In genomic region chr4:56070664-56071334, GRCm38 (mm10) we compare ENCODE assay signal across 9 mouse cellular contexts.
DNase-seq lines count a peak whose midpoint lies in the region; ATAC-seq and TF ChIP-seq lines count a peak whose summit lies in the region.
"Had no signal": no experiment of that assay in that cellular context is flagged by ENCODE, and none has a peak within 500 bp of the region (broad histone marks: within the 10 kb centered on the region; RNA-seq: fewer than 3 reads in every experiment).

No protein-coding gene starts in this region.

- no peak overlapping the region for H3K9ac ChIP-seq in midbrain, postnatal 0 days (replicated peaks; ENCODE audit: low read length, poor library complexity, severe bottlenecking)
- no peak overlapping the region for H3K9ac ChIP-seq in midbrain, embryonic 11.5 days (ENCODE audit: low read length)
- H3K9ac ChIP-seq in stomach, embryonic 16.5 days (ENCODE audit: low read length): no peak overlapping the region
- H3K9ac ChIP-seq: hindbrain, embryonic 15.5 days had no signal

- no peak overlapping the region for H3K27ac ChIP-seq in midbrain, postnatal 0 days (ENCODE audit: low read depth, low read length)
- no peak overlapping the region for H3K27ac ChIP-seq in midbrain, embryonic 11.5 days (ENCODE audit: low read depth, low read length)
- H3K27ac ChIP-seq in stomach, embryonic 16.5 days (ENCODE audit: low read length): peak overlapping the region; percentile 68; the same call in 1 of the 2 replicates
- H3K27ac ChIP-seq: hindbrain, embryonic 15.5 days had no signal

- H3K27me3 ChIP-seq in midbrain, postnatal 0 days (ENCODE audit: insufficient read depth, low read length): no peaks in the 10 kb centered on the region
- no peaks in the 10 kb centered on the region for H3K27me3 ChIP-seq in midbrain, embryonic 11.5 days (ENCODE audit: control insufficient read depth, insufficient read depth, low read length)
- no peaks in the 10 kb centered on the region for H3K27me3 ChIP-seq in stomach, embryonic 16.5 days (ENCODE audit: control insufficient read depth, insufficient read depth, low read length)
- H3K27me3 ChIP-seq: hindbrain, embryonic 15.5 days had no signal

- no peak overlapping the region for H3K4me3 ChIP-seq in midbrain, postnatal 0 days (ENCODE audit: low read depth, low read length)
- H3K4me3 ChIP-seq in midbrain, embryonic 11.5 days (ENCODE audit: low read depth, low read length): no peak overlapping the region
- H3K4me3 ChIP-seq in stomach, embryonic 16.5 days (replicated peaks; ENCODE audit: low read length): no peak overlapping the region
- H3K4me3 ChIP-seq: hindbrain, embryonic 15.5 days; myocyte had no signal

- H3K36me3 ChIP-seq in midbrain, postnatal 0 days (ENCODE audit: insufficient read depth, low read length): no peaks in the 10 kb centered on the region
- no peaks in the 10 kb centered on the region for H3K36me3 ChIP-seq in midbrain, embryonic 11.5 days (ENCODE audit: control insufficient read depth, insufficient read depth, low read length)
- H3K36me3 ChIP-seq in stomach, embryonic 16.5 days (ENCODE audit: control insufficient read depth, insufficient read depth, low read length): no peaks in the 10 kb centered on the region
- H3K36me3 ChIP-seq: hindbrain, embryonic 15.5 days had no signal

- peak; percentile 24 for DNase-seq in midbrain, postnatal 0 days (ENCODE audit: low spot score)
- DNase-seq in midbrain, embryonic 11.5 days (ENCODE audit: low spot score, missing footprints): no peak
- peak; percentile 71 to 80 for DNase-seq in cerebellum, postnatal 10 days
- DNase-seq in heart, postnatal 10 days: peak; percentile 38 to 47
- peak; percentile 58 to 68 for DNase-seq in layer of hippocampus, postnatal 36 days
- no peak for DNase-seq in neural tube, embryonic 10.5 days (ENCODE audit: extremely low spot score, low spot score)

- no peak for ATAC-seq in midbrain, postnatal 0 days (ENCODE audit: low FRiP score)
- ATAC-seq in midbrain, embryonic 11.5 days (ENCODE audit: low FRiP score): no peak
- peak; percentile 84 for ATAC-seq in stomach, embryonic 16.5 days (ENCODE audit: insufficient read depth, low FRiP score)

- no peak for TF ChIP-seq CTCF in midbrain, postnatal 0 days (IDR thresholded peaks at IDR 0.05)

- no peaks in the 10 kb centered on the region for H3K4me1 ChIP-seq in midbrain, postnatal 0 days (ENCODE audit: insufficient read depth, low read length)
- H3K4me1 ChIP-seq in midbrain, embryonic 11.5 days (ENCODE audit: control insufficient read depth, insufficient read depth, low read length): no peaks in the 10 kb centered on the region
- H3K4me1 ChIP-seq in stomach, embryonic 16.5 days (ENCODE audit: control insufficient read depth, insufficient read depth, low read length): peaks cover 9% of the 10 kb centered on the region; the same call in 1 of the 2 replicates
- H3K4me1 ChIP-seq: hindbrain, embryonic 15.5 days had no signal

- intact Hi-C loops in heart, postnatal 10 days (cut with DNase I): no loop called here

- H3K9me3 ChIP-seq in midbrain, postnatal 0 days (ENCODE audit: low read length): no peaks in the 10 kb centered on the region
- no peaks in the 10 kb centered on the region for H3K9me3 ChIP-seq in midbrain, embryonic 11.5 days (ENCODE audit: control insufficient read depth, low read length)
- H3K9me3 ChIP-seq in stomach, embryonic 16.5 days (replicated peaks; ENCODE audit: control insufficient read depth, low read length): no peaks in the 10 kb centered on the region
- H3K9me3 ChIP-seq: hindbrain, embryonic 15.5 days had no signal

- WGBS in midbrain, postnatal 0 days: 87% methylated on average over 6 of the region's 6 CpGs
- 92% methylated on average over 6 of the region's 6 CpGs for WGBS in midbrain, embryonic 11.5 days
- WGBS in stomach, embryonic 16.5 days: 51% methylated on average over 6 of the region's 6 CpGs

- H3K4me2 ChIP-seq in midbrain, postnatal 0 days (ENCODE audit: low read depth, low read length, poor library complexity, severe bottlenecking): no peak overlapping the region
- H3K4me2 ChIP-seq in midbrain, embryonic 11.5 days: no peak overlapping the region
- no peak overlapping the region for H3K4me2 ChIP-seq in stomach, embryonic 16.5 days (ENCODE audit: low read depth, low read length)
- H3K4me2 ChIP-seq: hindbrain, embryonic 15.5 days had no signal

Comparison
In these comparisons a context has a peak if more than half of its experiments do, and no peak if none do; other contexts are left out.
1. DNase-seq: peak in midbrain, postnatal 0 days (single experiment), cerebellum, postnatal 10 days (2 of 2), heart, postnatal 10 days (2 of 2) and layer of hippocampus, postnatal 36 days (2 of 2); none in midbrain, embryonic 11.5 days (single experiment) and neural tube, embryonic 10.5 days (single experiment).